Mouse (Mus musculus): ENCODE results near the gene Efcab12. TPM values are rescaled to one million over a fixed set of nuclear protein-coding genes. Genes with fewer than 3 reads are reported as not detected.

The Efcab12 gene
- polyA plus RNA-seq, 1 experiment from 2014 or later, result 0.53 TPM

GRCm38 (mm10) chr6:115808488-115809231 is 29.6 kb downstream of the Efcab12 start, which contains the start of gene Rpl32:
TSS of gene Rpl32 (minus strand) at chr6:115808747.
- H3K4me3 ChIP-seq, result peak within 1 kb of the TSS; percentile 87
- peak within 1 kb of the TSS; percentile 95 for H3K9ac ChIP-seq
- peaks cover 37% of the 10 kb centered on the region for H3K36me3 ChIP-seq
- H3K4me2 ChIP-seq, result peak within 1 kb of the TSS; percentile 74
- under 1% methylated on average over 47 of the region's 47 CpGs for WGBS
- peaks cover 26% of the 10 kb centered on the region for H3K4me1 ChIP-seq (replicated peaks)
- H3K27me3 ChIP-seq, result no peaks in the 10 kb centered on the region
- no peaks in the 10 kb centered on the region for H3K9me3 ChIP-seq (replicated peaks)
- ATAC-seq (replicated peaks; ENCODE audit: insufficient number of reproducible peaks, insufficient read depth, low FRiP score, low read depth), result peak; percentile 81
- peak within 1 kb of the TSS; percentile 90 for H3K27ac ChIP-seq

DNA sequence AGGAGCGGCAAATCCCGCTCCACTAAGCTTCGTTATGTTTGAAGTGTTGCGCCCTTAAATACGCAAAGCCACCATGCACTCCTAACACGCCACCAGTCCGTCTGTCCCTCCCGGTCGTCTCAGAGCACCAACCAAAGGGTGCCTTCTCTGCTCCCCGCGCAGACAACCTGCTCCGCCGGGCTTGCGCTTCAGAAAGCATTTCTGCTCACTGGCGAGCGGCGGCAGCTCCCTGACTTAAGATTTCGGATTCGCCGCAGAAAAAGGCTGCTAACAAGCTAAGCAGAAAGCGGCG is 30.1 kb downstream of the Efcab12 start:
- Histone ChIP-seq H3K9ac (peak overlapping the region; percentile 95), H3K4me3 (peak overlapping the region; percentile 87), H3K27ac (peak overlapping the region; percentile 90), H3K4me2 (peak overlapping the region; percentile 74), H3K9me3 (replicated peaks) (no peaks in the 10 kb centered on the region), H3K27me3 (no peaks in the 10 kb centered on the region), H3K36me3 (peaks cover 40% of the 10 kb centered on the region), H3K4me1 (replicated peaks) (peaks cover 24% of the 10 kb centered on the region)
- 0 out of 2 replicates have a peak, but pooled peaks have one; percentile 36 for ATAC-seq (replicated peaks; ENCODE audit: insufficient number of reproducible peaks, insufficient read depth, low FRiP score, low read depth)
- WGBS, result under 1% methylated on average over 22 of the region's 22 CpGs

- Histone ChIP-seq H3K4me3 (peak overlapping the region; percentile 87), H3K9ac (peak overlapping the region; percentile 95), H3K4me2 (peak overlapping the region; percentile 74), H3K4me1 (replicated peaks) (peaks cover 24% of the 10 kb centered on the region), H3K9me3 (replicated peaks) (no peaks in the 10 kb centered on the region), H3K27ac (peak overlapping the region; percentile 90), H3K36me3 (peaks cover 45% of the 10 kb centered on the region), H3K27me3 (no peaks in the 10 kb centered on the region)
- no peak for ATAC-seq (replicated peaks; ENCODE audit: insufficient number of reproducible peaks, insufficient read depth, low FRiP score, low read depth)
- 1% methylated on average over 15 of the region's 15 CpGs for WGBS
Observed at GRCm38 (mm10) chr6:115807464-115808195, 30.6 kb downstream of the Efcab12 start.

- H3K36me3 ChIP-seq, result peaks cover 74% of the 10 kb centered on the region
- WGBS, result 65% methylated on average over 10 of the region's 10 CpGs
Observed at GRCm38 (mm10) chr6:115804432-115805192, 33.6 kb downstream of the Efcab12 start.

DNA sequence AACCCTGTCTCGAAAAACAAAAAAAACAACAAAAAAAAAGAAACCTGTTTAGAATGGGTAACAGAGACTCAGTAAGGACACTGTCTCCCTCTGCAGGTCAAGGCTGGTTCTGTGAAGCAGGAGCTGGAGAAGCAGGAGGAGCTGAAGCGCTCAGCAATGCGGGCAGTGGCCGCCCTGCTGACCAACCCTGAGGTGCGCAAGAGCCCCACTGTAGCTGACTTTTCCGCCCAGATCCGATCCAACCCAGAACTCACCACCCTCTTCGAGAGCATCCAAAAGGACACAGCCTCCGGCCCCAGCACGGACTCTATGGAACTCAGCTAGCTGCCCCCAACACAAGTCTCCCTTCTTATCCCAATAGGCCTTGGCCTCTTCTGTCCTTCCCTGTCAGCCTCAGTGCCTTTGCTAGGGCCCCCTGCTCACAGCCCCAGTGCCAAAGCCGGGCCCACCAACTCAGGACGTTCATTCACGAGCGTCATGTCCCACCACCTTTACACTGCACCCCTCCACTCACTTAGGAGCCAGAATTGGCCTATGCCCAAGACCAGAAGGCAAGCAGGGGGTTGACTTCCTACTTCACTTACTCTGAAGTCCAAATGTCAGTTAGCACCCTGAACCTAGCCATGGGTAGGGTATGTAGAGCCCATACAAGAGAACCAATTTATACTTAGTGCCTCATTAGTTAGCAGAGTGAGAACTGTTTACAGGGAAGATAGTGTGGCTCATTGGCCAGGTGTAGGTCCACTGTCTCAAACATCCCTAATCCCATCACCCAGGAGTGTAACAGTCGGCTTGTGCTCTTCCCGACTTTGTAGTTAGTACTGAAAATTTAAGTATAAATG is 34.5 kb downstream of the Efcab12 start:
- H3K27ac ChIP-seq, result no peak overlapping the region
- H3K9ac ChIP-seq, result no peak overlapping the region
- peaks cover 82% of the 10 kb centered on the region for H3K36me3 ChIP-seq
- peaks cover 24% of the 10 kb centered on the region for H3K4me1 ChIP-seq (replicated peaks)
- H3K4me3 ChIP-seq, result no peak overlapping the region
- H3K9me3 ChIP-seq (replicated peaks), result no peaks in the 10 kb centered on the region
- 0 out of 2 replicates have a peak, but pooled peaks have one; percentile 36 for ATAC-seq (replicated peaks; ENCODE audit: insufficient number of reproducible peaks, insufficient read depth, low FRiP score, low read depth)
- WGBS, result 44% methylated on average over 16 of the region's 16 CpGs
- H3K27me3 ChIP-seq, result no peaks in the 10 kb centered on the region
- no peak overlapping the region for H3K4me2 ChIP-seq

More at GRCm38 (mm10) chr6:115804432-115805192, 33.6 kb downstream of the Efcab12 start:
- ATAC-seq (replicated peaks; ENCODE audit: insufficient number of reproducible peaks, insufficient read depth, low FRiP score, low read depth), result no peak
- no peak overlapping the region for H3K4me2 ChIP-seq
- no peak overlapping the region for H3K9ac ChIP-seq
- H3K4me1 ChIP-seq (replicated peaks), result peaks cover 24% of the 10 kb centered on the region
- no peaks in the 10 kb centered on the region for H3K9me3 ChIP-seq (replicated peaks)
- no peak overlapping the region for H3K4me3 ChIP-seq
- no peaks in the 10 kb centered on the region for H3K27me3 ChIP-seq
- no peak overlapping the region for H3K27ac ChIP-seq

GRCm38 (mm10) chr6:115801811-115802210 is 36.4 kb downstream of the Efcab12 start:
- Histone ChIP-seq H3K4me3 (no peak overlapping the region), H3K27me3 (no peaks in the 10 kb centered on the region), H3K9ac (no peak overlapping the region), H3K9me3 (replicated peaks) (no peaks in the 10 kb centered on the region), H3K36me3 (peaks cover 96% of the 10 kb centered on the region), H3K4me2 (no peak overlapping the region), H3K4me1 (replicated peaks) (peaks cover 16% of the 10 kb centered on the region), H3K27ac (no peak overlapping the region)
- no peak for ATAC-seq (replicated peaks; ENCODE audit: insufficient number of reproducible peaks, insufficient read depth, low FRiP score, low read depth)
- 91% methylated on average over 3 of the region's 3 CpGs for WGBS

GRCm38 (mm10) chr6:115792691-115793215 is 45.5 kb downstream of the Efcab12 start:
- Histone ChIP-seq H3K4me3 (no peak overlapping the region), H3K4me2 (no peak overlapping the region), H3K36me3 (peaks cover 98% of the 10 kb centered on the region), H3K4me1 (replicated peaks) (peaks cover 19% of the 10 kb centered on the region), H3K27me3 (no peaks in the 10 kb centered on the region), H3K9ac (no peak overlapping the region), H3K27ac (no peak overlapping the region), H3K9me3 (replicated peaks) (no peaks in the 10 kb centered on the region)
- 80% methylated on average over 21 of the region's 21 CpGs for WGBS
- ATAC-seq (replicated peaks; ENCODE audit: insufficient number of reproducible peaks, insufficient read depth, low FRiP score, low read depth), result no peak; the same call in 1 of the 2 replicates

DNA sequence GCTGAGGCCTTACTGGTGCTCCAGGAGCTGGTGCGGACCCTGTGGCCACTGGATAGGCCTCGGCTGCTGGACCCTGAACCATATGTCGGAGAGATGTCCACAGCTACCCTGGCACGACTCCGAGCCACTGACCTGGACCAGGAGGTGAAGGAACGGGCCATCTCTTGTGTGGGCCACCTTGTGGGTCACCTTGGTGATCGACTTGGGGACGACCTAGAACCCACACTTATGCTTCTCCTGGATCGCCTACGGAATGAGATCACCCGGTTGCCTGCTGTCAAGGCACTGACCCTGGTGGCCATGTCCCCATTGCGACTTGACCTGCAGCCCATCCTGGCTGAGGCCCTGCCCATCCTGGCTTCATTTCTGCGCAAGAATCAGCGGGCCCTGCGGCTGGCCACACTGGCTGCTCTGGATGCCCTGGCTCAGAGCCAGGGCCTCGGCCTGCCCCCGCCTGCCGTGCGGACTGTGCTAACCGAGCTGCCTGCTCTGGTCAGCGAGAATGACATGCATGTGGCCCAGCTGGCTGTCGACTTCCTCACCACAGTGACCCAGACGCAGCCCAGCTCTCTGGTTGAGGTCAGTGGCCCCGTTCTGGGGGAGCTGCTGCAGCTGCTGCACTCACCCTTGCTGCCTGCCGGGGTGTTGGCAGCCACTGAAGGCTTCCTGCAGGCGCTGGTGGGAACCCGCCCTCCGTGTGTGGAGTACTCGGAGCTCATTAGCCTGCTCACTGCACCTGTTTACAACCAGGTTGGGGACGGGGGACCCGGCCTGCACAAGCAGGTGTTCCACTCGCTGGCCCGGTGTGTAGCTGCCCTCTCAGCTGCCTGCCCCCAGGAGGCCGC is 46.1 kb downstream of the Efcab12 start:
- ATAC-seq (replicated peaks; ENCODE audit: insufficient number of reproducible peaks, insufficient read depth, low FRiP score, low read depth), result peak; percentile 28; the same call in 1 of the 2 replicates

DNA sequence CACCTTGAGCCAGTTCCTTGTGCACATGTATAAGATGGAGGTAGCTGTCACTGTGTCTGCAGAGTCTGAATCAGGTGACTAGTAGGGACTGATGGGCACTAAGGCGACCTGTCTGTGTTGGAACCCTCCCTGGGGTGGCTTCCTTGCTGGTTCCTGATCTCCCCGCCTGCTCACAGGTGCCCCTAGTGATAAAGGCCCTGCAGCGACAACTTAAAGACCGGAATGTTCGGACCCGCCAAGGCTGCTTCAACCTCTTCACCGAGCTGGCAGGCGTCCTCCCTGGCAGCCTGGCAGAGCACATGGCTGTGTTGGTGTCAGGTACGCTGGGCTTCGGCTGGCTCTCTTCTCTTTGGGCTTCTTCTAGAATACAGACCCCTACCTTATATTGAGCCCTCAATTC is 47.2 kb downstream of the Efcab12 start:
- Histone ChIP-seq H3K4me1 (replicated peaks) (peaks cover 19% of the 10 kb centered on the region), H3K27ac (no peak overlapping the region), H3K4me3 (no peak overlapping the region), H3K9ac (no peak overlapping the region), H3K9me3 (replicated peaks) (no peaks in the 10 kb centered on the region), H3K27me3 (no peaks in the 10 kb centered on the region), H3K4me2 (no peak overlapping the region), H3K36me3 (peaks cover 98% of the 10 kb centered on the region)
- WGBS, result 74% methylated on average over 10 of the region's 10 CpGs
- ATAC-seq (replicated peaks; ENCODE audit: insufficient number of reproducible peaks, insufficient read depth, low FRiP score, low read depth), result no peak

More for the DNA sequence above, 46.1 kb downstream of the Efcab12 start:
- WGBS, result 70% methylated on average over 34 of the region's 34 CpGs
- Histone ChIP-seq H3K4me3 (no peak overlapping the region), H3K27ac (0 out of 2 replicates have a peak overlapping the region, but pooled peaks have one; percentile 7), H3K36me3 (peaks cover 98% of the 10 kb centered on the region), H3K4me1 (replicated peaks) (peaks cover 19% of the 10 kb centered on the region), H3K27me3 (no peaks in the 10 kb centered on the region), H3K4me2 (no peak overlapping the region), H3K9ac (no peak overlapping the region), H3K9me3 (replicated peaks) (no peaks in the 10 kb centered on the region)

DNA sequence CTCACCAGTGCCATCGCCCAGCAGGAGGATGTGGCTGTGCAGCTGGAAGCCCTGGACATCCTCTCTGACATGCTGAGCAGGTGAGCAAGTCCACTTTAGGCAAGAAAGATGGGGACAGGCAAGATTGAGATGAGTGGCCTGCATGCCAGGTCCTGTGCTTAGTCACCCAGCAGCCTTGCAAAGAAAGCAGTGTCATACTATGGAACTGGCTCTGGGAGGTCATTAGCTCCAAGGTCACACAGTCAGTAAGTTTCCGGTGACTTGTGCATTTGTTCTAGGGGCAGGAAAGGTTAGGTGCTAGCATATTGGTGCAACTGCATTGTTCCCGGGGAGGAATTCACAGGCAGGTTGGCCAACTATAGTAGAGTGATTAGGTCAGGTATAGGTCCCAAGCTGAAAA is 55.4 kb downstream of the Efcab12 start:
- peaks cover 11% of the 10 kb centered on the region; the same call in 1 of the 2 replicates for H3K4me1 ChIP-seq (replicated peaks)
- no peaks in the 10 kb centered on the region for H3K27me3 ChIP-seq
- ATAC-seq (replicated peaks; ENCODE audit: insufficient number of reproducible peaks, insufficient read depth, low FRiP score, low read depth), result no peak
- H3K9ac ChIP-seq, result no peak overlapping the region
- H3K27ac ChIP-seq, result peak overlapping the region; percentile 9; the same call in 1 of the 2 replicates
- WGBS, result 70% methylated on average over 3 of the region's 3 CpGs
- no peaks in the 10 kb centered on the region for H3K9me3 ChIP-seq (replicated peaks)
- no peak overlapping the region for H3K4me3 ChIP-seq
- H3K4me2 ChIP-seq, result no peak overlapping the region
- peaks cover 80% of the 10 kb centered on the region for H3K36me3 ChIP-seq
